Mouse (Mus musculus): Measurements from ENCODE around the gene Ccdc194.

The Ccdc194 gene

GRCm38 (mm10) chr8:71525226-71526050 is at the start of gene Ccdc194:
Gene Ccdc194 (minus strand): TSS chr8:71525711.
- no peak for DNase-seq

GRCm38 (mm10) chr8:71575020-71575419 is 49.5 kb upstream of the Ccdc194 start:
- DNase-seq = no peak

GRCm38 (mm10) chr8:71574426-71574825 is 48.9 kb upstream of the Ccdc194 start:
- DNase-seq = no peak

- DNase-seq = peak; percentile 74
These were observed 47.5 kb upstream of the Ccdc194 start for GRCm38 (mm10) chr8:71572847-71573633.

- DNase-seq = peak; percentile 40
These were observed 46.6 kb upstream of the Ccdc194 start for GRCm38 (mm10) chr8:71572077-71572476.

- peak; percentile 99 for DNase-seq
These were observed 44.9 kb upstream of the Ccdc194 start for GRCm38 (mm10) chr8:71570291-71570954.

GRCm38 (mm10) chr8:71569366-71570290 is 44.1 kb upstream of the Ccdc194 start:
- peak; percentile 99 for DNase-seq

GRCm38 (mm10) chr8:71568941-71569340 is 43.4 kb upstream of the Ccdc194 start:
- DNase-seq = no peak

- DNase-seq = peak; percentile 92
These were observed 43.0 kb upstream of the Ccdc194 start, which contains the start of gene Slc27a1 for GRCm38 (mm10) chr8:71568387-71568937. Gene Slc27a1 (plus strand): TSS chr8:71568882.

- DNase-seq = no peak
These were observed 42.1 kb upstream of the Ccdc194 start for GRCm38 (mm10) chr8:71567587-71567986.

- DNase-seq = no peak
These were observed 41.0 kb upstream of the Ccdc194 start, which contains the start of gene Nxnl1 for GRCm38 (mm10) chr8:71566501-71566900. Gene Nxnl1 (minus strand): TSS chr8:71566601.

- no peak for DNase-seq
These were observed 38.5 kb upstream of the Ccdc194 start for GRCm38 (mm10) chr8:71563992-71564391.

GRCm38 (mm10) chr8:71562751-71563150 is 37.2 kb upstream of the Ccdc194 start:
- DNase-seq = peak; percentile 79

- DNase-seq = peak; percentile 70
These were observed 35.9 kb upstream of the Ccdc194 start for GRCm38 (mm10) chr8:71561401-71561800.

GRCm38 (mm10) chr8:71560765-71561164 is 35.3 kb upstream of the Ccdc194 start:
- DNase-seq = no peak

GRCm38 (mm10) chr8:71560071-71560470 is 34.6 kb upstream of the Ccdc194 start:
- DNase-seq = no peak

GRCm38 (mm10) chr8:71558958-71559690 is 33.6 kb upstream of the Ccdc194 start:
- peak; percentile 90 for DNase-seq

GRCm38 (mm10) chr8:71558071-71558957 is 32.8 kb upstream of the Ccdc194 start, which contains the start of gene Tmem221:
Gene Tmem221 (minus strand): TSS chr8:71558871.
- no peak for DNase-seq

GRCm38 (mm10) chr8:71554644-71555043 is 29.1 kb upstream of the Ccdc194 start:
- DNase-seq = no peak

- no peak for DNase-seq
These were observed 28.5 kb upstream of the Ccdc194 start for GRCm38 (mm10) chr8:71554001-71554400.
